Mouse (Mus musculus) heart, embryonic 12.5 days (tissue): ENCODE measurements at regions not wholly inside any gene's neighbourhood (a gene's known extent, or its start where the extent isn't known, plus 50 kb on each side); places are given as distances from the start of the nearest gene placed in this dataset.
A peak's percentile ranks its signal among the peaks of the same experiment; 100 is the strongest.

ENCODE experiments used
- ATAC-seq: fragments of 200-750 bp; cut with Nextera tagmentation; 2 replicates; pipeline ENCODE4 v1.8.0; 2017; ENCODE audit warnings: moderate TSS enrichment, moderate library complexity; ENCODE audit not compliant: insufficient number of reproducible peaks, low FRiP score
- H3K27ac ChIP-seq: fragments of 300-500 bp; sonication (generic); 2 replicates; pipeline ENCODE4 v1.5.1; 2016; ENCODE audit warnings: mild to moderate bottlenecking, moderate library complexity; ENCODE audit not compliant: poor library complexity, severe bottlenecking
- H3K27me3 ChIP-seq: fragments of 300-500 bp; sonication (generic); replicated peaks from 2 replicates; pipeline ENCODE4 v1.6.1; 2016; ENCODE audit warnings: mild to moderate bottlenecking, moderate library complexity
- H3K36me3 ChIP-seq: fragments of 300-500 bp; sonication (generic); 2 replicates; pipeline ENCODE4 v1.6.1; 2016; ENCODE audit warnings: mild to moderate bottlenecking, moderate library complexity
- H3K4me1 ChIP-seq: fragments of 300-500 bp; sonication (generic); replicated peaks from 2 replicates; pipeline ENCODE4 v1.6.1; 2016; ENCODE audit warnings: mild to moderate bottlenecking
- H3K4me2 ChIP-seq: fragments of 300-500 bp; sonication (generic); 2 replicates; pipeline ENCODE4 v1.6.1; 2016; ENCODE audit warnings: mild to moderate bottlenecking, moderate library complexity
- H3K4me3 ChIP-seq: fragments of 300-500 bp; sonication (generic); 2 replicates; pipeline ENCODE4 v1.5.1; 2016; ENCODE audit warnings: mild to moderate bottlenecking
- H3K9ac ChIP-seq: fragments of 300-500 bp; sonication (generic); 2 replicates; pipeline ENCODE4 v1.6.1; 2016; ENCODE audit warnings: mild to moderate bottlenecking, moderate library complexity
- H3K9me3 ChIP-seq: fragments of 300-500 bp; sonication (generic); replicated peaks from 2 replicates; pipeline ENCODE4 v1.6.1; 2016; ENCODE audit warnings: mild to moderate bottlenecking, moderate library complexity
- WGBS: fragments of 180-500 bp; shearing (Covaris S2); methylation state at CpG from one replicate; pipeline ENCODE4 v1.1.7; 2016; 5-methylcytosine and 5-hydroxymethylcytosine counted together

GRCm38 (mm10) chr3:102663711-102664110 lies 70.6 kb upstream of the Tspan2 start:
- Histone ChIP-seq H3K9ac (no peak overlapping the region), H3K9me3 (no peaks in the 10 kb centered on the region), H3K36me3 (no peaks in the 10 kb centered on the region), H3K27me3 (peaks cover 10% of the 10 kb centered on the region; the same call in 1 of the 2 replicates), H3K4me1 (peaks cover 33% of the 10 kb centered on the region), H3K4me2 (no peak overlapping the region), H3K4me3 (no peak overlapping the region), H3K27ac (no peak overlapping the region)
- no peak for ATAC-seq
- WGBS = 84% methylated on average over 5 of the region's 5 CpGs

- H3K27me3 ChIP-seq = peaks cover 10% of the 10 kb centered on the region; the same call in 1 of the 2 replicates
- 41% methylated on average over 6 of the region's 6 CpGs for WGBS
- peaks cover 36% of the 10 kb centered on the region for H3K4me1 ChIP-seq
- no peak for ATAC-seq
- no peaks in the 10 kb centered on the region for H3K9me3 ChIP-seq
- H3K9ac ChIP-seq = no peak overlapping the region
- H3K36me3 ChIP-seq = no peaks in the 10 kb centered on the region
- H3K27ac ChIP-seq = no peak overlapping the region
- no peak overlapping the region for H3K4me3 ChIP-seq
- no peak overlapping the region for H3K4me2 ChIP-seq
Measured at GRCm38 (mm10) chr3:102664665-102665190, 69.6 kb upstream of the Tspan2 start.

- no peak for ATAC-seq
- Histone ChIP-seq H3K9ac (no peak overlapping the region), H3K27me3 (peaks cover 18% of the 10 kb centered on the region; the same call in 1 of the 2 replicates), H3K4me1 (peaks cover 52% of the 10 kb centered on the region), H3K4me3 (no peak overlapping the region), H3K9me3 (no peaks in the 10 kb centered on the region), H3K27ac (no peak overlapping the region), H3K36me3 (no peaks in the 10 kb centered on the region), H3K4me2 (no peak overlapping the region)
- WGBS = 50% methylated on average over 3 of the region's 3 CpGs
Measured at GRCm38 (mm10) chr3:102667796-102668195, 66.5 kb upstream of the Tspan2 start.

- 88% methylated on average over 3 of the region's 3 CpGs for WGBS
- Histone ChIP-seq H3K4me2 (no peak overlapping the region), H3K9me3 (no peaks in the 10 kb centered on the region), H3K36me3 (no peaks in the 10 kb centered on the region), H3K4me3 (no peak overlapping the region), H3K27me3 (0 out of 2 replicates have a peak, but pooled peaks cover 12% of the 10 kb centered on the region), H3K4me1 (peaks cover 48% of the 10 kb centered on the region), H3K27ac (no peak overlapping the region), H3K9ac (no peak overlapping the region)
- ATAC-seq = no peak
Measured at GRCm38 (mm10) chr3:102668556-102668955, 65.8 kb upstream of the Tspan2 start.

- H3K27ac ChIP-seq = no peak overlapping the region
- H3K4me3 ChIP-seq = no peak overlapping the region
- ATAC-seq = no peak
- WGBS = 22% methylated on average over 2 of the region's 2 CpGs
- no peak overlapping the region for H3K4me2 ChIP-seq
- H3K9me3 ChIP-seq = no peaks in the 10 kb centered on the region
- no peaks in the 10 kb centered on the region for H3K36me3 ChIP-seq
- H3K4me1 ChIP-seq = peaks cover 42% of the 10 kb centered on the region
- no peak overlapping the region for H3K9ac ChIP-seq
- 0 out of 2 replicates have a peak, but pooled peaks cover 10% of the 10 kb centered on the region for H3K27me3 ChIP-seq
Measured at GRCm38 (mm10) chr3:102669951-102670350, 64.4 kb upstream of the Tspan2 start.

- 13% methylated on average over 5 of the region's 5 CpGs for WGBS
- Histone ChIP-seq H3K9me3 (no peaks in the 10 kb centered on the region), H3K4me3 (no peak overlapping the region), H3K9ac (no peak overlapping the region), H3K27ac (no peak overlapping the region), H3K4me2 (no peak overlapping the region; the same call in 1 of the 2 replicates), H3K4me1 (peaks cover 42% of the 10 kb centered on the region), H3K27me3 (0 out of 2 replicates have a peak, but pooled peaks cover 11% of the 10 kb centered on the region), H3K36me3 (no peaks in the 10 kb centered on the region)
- ATAC-seq = peak; percentile 54; the same call in 1 of the 2 replicates
Measured at GRCm38 (mm10) chr3:102670557-102670956, 63.8 kb upstream of the Tspan2 start.

- WGBS = 36% methylated on average over 5 of the region's 5 CpGs
- Histone ChIP-seq H3K4me2 (no peak overlapping the region), H3K4me3 (no peak overlapping the region), H3K9ac (no peak overlapping the region), H3K27me3 (0 out of 2 replicates have a peak, but pooled peaks cover 14% of the 10 kb centered on the region), H3K4me1 (peaks cover 42% of the 10 kb centered on the region), H3K27ac (no peak overlapping the region), H3K36me3 (no peaks in the 10 kb centered on the region), H3K9me3 (no peaks in the 10 kb centered on the region)
- ATAC-seq = no peak
Measured at GRCm38 (mm10) chr3:102670972-102671371, 63.4 kb upstream of the Tspan2 start.

GRCm38 (mm10) chr3:102673506-102673905 lies 60.8 kb upstream of the Tspan2 start:
- H3K36me3 ChIP-seq = no peaks in the 10 kb centered on the region
- 62% methylated on average over 5 of the region's 5 CpGs for WGBS

GRCm38 (mm10) chr3:102674068-102674467 lies 60.3 kb upstream of the Tspan2 start:
- no peak overlapping the region for H3K27ac ChIP-seq
- H3K36me3 ChIP-seq = no peaks in the 10 kb centered on the region
- H3K9me3 ChIP-seq = no peaks in the 10 kb centered on the region
- ATAC-seq = no peak
- peaks cover 26% of the 10 kb centered on the region; the same call in 1 of the 2 replicates for H3K27me3 ChIP-seq
- no peak overlapping the region for H3K4me2 ChIP-seq
- no peak overlapping the region for H3K9ac ChIP-seq
- peaks cover 19% of the 10 kb centered on the region for H3K4me1 ChIP-seq
- H3K4me3 ChIP-seq = no peak overlapping the region
- WGBS = 42% methylated on average over 2 of the region's 2 CpGs

More at GRCm38 (mm10) chr3:102673506-102673905, 60.8 kb upstream of the Tspan2 start:
- H3K9me3 ChIP-seq = no peaks in the 10 kb centered on the region
- no peak overlapping the region for H3K9ac ChIP-seq
- H3K27me3 ChIP-seq = peaks cover 26% of the 10 kb centered on the region; the same call in 1 of the 2 replicates
- H3K4me2 ChIP-seq = no peak overlapping the region
- H3K4me3 ChIP-seq = no peak overlapping the region
- no peak for ATAC-seq
- H3K27ac ChIP-seq = no peak overlapping the region
- peaks cover 19% of the 10 kb centered on the region for H3K4me1 ChIP-seq

GRCm38 (mm10) chr3:102676946-102677534 lies 57.3 kb upstream of the Tspan2 start:
- Histone ChIP-seq H3K4me3 (no peak overlapping the region), H3K4me1 (no peaks in the 10 kb centered on the region), H3K4me2 (no peak overlapping the region), H3K36me3 (no peaks in the 10 kb centered on the region), H3K9ac (no peak overlapping the region), H3K27me3 (peaks cover 26% of the 10 kb centered on the region; the same call in 1 of the 2 replicates), H3K27ac (no peak overlapping the region), H3K9me3 (no peaks in the 10 kb centered on the region)
- 72% methylated on average over 7 of the region's 7 CpGs for WGBS
- no peak for ATAC-seq

GRCm38 (mm10) chr3:102678516-102678915 lies 55.8 kb upstream of the Tspan2 start:
- ATAC-seq = peak; percentile 71; the same call in 1 of the 2 replicates
- Histone ChIP-seq H3K4me3 (no peak overlapping the region), H3K4me1 (peaks cover 5% of the 10 kb centered on the region), H3K9ac (no peak overlapping the region), H3K9me3 (no peaks in the 10 kb centered on the region), H3K27me3 (peaks cover 18% of the 10 kb centered on the region; the same call in 1 of the 2 replicates), H3K4me2 (no peak overlapping the region), H3K36me3 (no peaks in the 10 kb centered on the region), H3K27ac (no peak overlapping the region)
- 90% methylated on average over 1 of the region's 1 CpGs for WGBS
